Mouse (Mus musculus) left cerebral cortex, adult 11 months (tissue): ENCODE data around the gene Prrt4.
"Not testable (repeated sequence)": the region's sequence is repeated elsewhere in the genome, so short reads cannot be mapped to it uniquely, and the experiment has no call there.

Experiments
- DNase-seq: peaks from one replicate; pipeline ENCODE4 v3.0.0; 2022; ENCODE audit warnings: low spot score

Prrt4 gene

GRCm38 (mm10) chr6:29178888-29179658 lies at the start of gene Prrt4:
TSS of gene Prrt4 (minus strand) at chr6:29179584.
- DNase-seq = peak; percentile 62

- DNase-seq = not testable (repeated sequence)
These were observed 38.3 kb upstream of the Prrt4 start for GRCm38 (mm10) chr6:29217717-29218116.

- no peak for DNase-seq
These were observed 36.6 kb upstream of the Prrt4 start, which contains the start of gene Impdh1 for GRCm38 (mm10) chr6:29215881-29216501. TSS of gene Impdh1 (minus strand) at chr6:29216364.

GRCm38 (mm10) chr6:29215181-29215580 lies 35.8 kb upstream of the Prrt4 start:
- DNase-seq = no peak

- DNase-seq = no peak
These were observed 35.4 kb upstream of the Prrt4 start for GRCm38 (mm10) chr6:29214776-29215175.

- DNase-seq = no peak
These were observed 34.9 kb upstream of the Prrt4 start for GRCm38 (mm10) chr6:29214245-29214644.

GRCm38 (mm10) chr6:29213436-29213835 lies 34.1 kb upstream of the Prrt4 start:
- no peak for DNase-seq

- peak; percentile 58 for DNase-seq
These were observed 32.6 kb upstream of the Prrt4 start for GRCm38 (mm10) chr6:29211806-29212492.

GRCm38 (mm10) chr6:29211146-29211545 lies 31.8 kb upstream of the Prrt4 start:
- no peak for DNase-seq

- no peak for DNase-seq
These were observed 31.0 kb upstream of the Prrt4 start for GRCm38 (mm10) chr6:29210231-29210936.

- no peak for DNase-seq
These were observed 28.8 kb upstream of the Prrt4 start for GRCm38 (mm10) chr6:29208178-29208577.

- no peak for DNase-seq
These were observed 27.6 kb upstream of the Prrt4 start for GRCm38 (mm10) chr6:29207017-29207416.

- no peak for DNase-seq
These were observed 26.6 kb upstream of the Prrt4 start for GRCm38 (mm10) chr6:29206006-29206405.

- no peak for DNase-seq
These were observed 25.7 kb upstream of the Prrt4 start for GRCm38 (mm10) chr6:29204932-29205614.

- DNase-seq = no peak
These were observed 24.6 kb upstream of the Prrt4 start for GRCm38 (mm10) chr6:29203861-29204585.

- DNase-seq = no peak
These were observed 23.7 kb upstream of the Prrt4 start for GRCm38 (mm10) chr6:29203096-29203495.

- no peak for DNase-seq
These were observed 22.6 kb upstream of the Prrt4 start for GRCm38 (mm10) chr6:29201988-29202387.

GRCm38 (mm10) chr6:29201341-29201740 lies 22.0 kb upstream of the Prrt4 start:
- DNase-seq = no peak

GRCm38 (mm10) chr6:29200496-29200895 lies 21.1 kb upstream of the Prrt4 start:
- DNase-seq = no peak

GRCm38 (mm10) chr6:29199223-29199855 lies 20.0 kb upstream of the Prrt4 start:
- no peak for DNase-seq
